Mouse (Mus musculus) left cerebral cortex, postnatal 25 days (tissue): Measurements from ENCODE around the gene Ubr4. TPM values are rescaled to one million over a fixed set of nuclear protein-coding genes. Genes with fewer than 3 reads are reported as not detected.

ENCODE experiments used
- DNase-seq, 2 experiments: peaks; one replicate each; pipeline ENCODE4 v3.0.0; 2022; ENCODE audit warnings: low spot score in 2 of 2, mixed read lengths in 1 of 2
- intact Hi-C: fragments of 180-260 bp; cut with DNase I; formaldehyde crosslinking; loops from one replicate; pipeline ENCODE4 v1.15.1; 2025
- total RNA-seq, 2 experiments: library from RNA; stranded (reverse); gene quantifications; 2 replicates each; pipeline ENCODE4 v1.2.3; 2021

The Ubr4 gene
- total RNA-seq, 2 experiments from 2014 or later: 172 to 174 TPM

DNA sequence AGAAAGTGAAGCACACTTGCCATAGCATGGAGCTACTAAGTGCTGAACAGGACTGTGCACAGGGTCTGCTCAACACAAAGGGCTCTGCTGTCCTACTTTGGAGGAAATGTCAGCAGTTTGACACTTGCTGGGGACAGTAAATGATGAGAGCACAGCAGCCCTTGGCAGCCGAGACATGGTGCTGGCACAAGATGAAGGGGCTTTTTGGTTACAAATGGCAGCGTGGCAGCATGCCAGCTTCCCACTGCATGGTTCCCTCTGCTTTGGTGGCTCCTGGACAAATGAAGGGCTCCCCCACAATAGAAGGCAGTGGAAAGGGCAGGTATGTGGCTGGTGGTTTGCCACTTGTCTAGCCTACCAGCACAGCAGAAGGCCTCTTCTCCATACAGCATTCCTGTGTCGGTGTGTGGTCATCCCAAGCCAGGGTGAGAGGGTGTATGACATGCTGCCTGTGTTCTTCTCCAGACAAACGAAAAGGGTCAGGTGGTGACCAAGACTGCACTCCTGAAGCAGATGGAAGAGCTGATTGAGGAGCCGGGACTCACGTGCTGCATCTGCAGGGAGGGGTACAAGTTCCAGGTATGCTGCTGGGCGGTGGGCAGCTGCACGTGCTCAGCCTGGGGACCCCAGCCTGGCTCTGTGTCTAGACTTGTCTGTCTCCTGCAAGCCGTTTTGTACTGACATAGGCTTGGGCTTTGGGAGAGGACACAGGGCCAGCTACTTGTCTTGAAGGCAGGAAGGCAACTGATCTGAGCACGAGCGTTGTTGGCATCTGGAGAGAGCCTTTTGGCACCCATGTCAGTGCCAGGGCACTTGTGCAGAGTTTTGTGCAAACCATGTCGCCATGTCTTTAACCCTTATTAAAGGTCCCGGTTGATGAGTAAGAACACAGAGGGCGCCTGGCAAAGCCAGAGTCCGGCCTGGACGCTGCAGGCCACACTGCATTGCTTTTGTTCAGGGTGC is 124.5 kb downstream of the Ubr4 start:
- DNase-seq: peak in 1 of 2 experiments; percentile 47
- intact Hi-C loops: no loop called here

DNA sequence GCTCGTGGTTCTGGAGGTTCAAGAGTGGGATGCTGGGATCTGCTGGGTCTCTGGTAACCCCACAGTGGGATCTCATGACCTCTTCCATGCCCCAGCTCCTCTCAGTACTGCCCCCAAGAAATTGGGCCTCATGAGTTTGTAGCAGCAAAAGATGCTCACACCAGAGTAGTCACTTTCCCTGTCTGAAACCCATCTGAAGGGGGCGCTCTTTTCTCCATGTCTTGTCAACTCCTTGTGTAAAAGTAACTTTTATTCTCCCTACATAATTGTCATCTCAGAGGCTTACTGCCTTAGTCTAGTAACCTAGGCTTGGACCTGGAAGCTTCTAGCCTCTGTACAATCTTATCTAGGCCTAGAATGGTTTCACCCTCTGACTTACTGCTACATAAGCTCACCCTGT is 125.6 kb downstream of the Ubr4 start:
- intact Hi-C loops: no loop called here
- no peak for DNase-seq

DNA sequence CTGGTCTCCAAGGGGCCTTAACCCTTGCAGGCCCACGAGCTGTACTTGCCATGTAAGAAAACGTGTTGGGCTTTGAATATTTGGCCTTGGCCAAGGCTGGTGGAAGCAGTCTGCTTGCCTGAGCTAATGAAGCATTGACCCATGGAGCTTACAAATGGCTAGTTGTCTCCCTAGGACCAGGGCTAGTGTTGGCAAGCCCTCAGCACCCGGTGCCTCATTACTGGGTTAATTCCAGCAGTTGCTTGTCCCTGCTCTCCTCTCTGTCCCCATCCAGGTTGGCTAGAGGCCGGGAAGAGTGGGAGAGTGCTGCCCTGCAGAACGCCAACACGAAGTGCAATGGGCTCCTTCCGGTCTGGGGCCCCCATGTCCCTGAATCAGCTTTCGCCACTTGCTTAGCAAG is 126.8 kb downstream of the Ubr4 start:
- intact Hi-C loops: no loop called here
- DNase-seq: peak in 1 of 2 experiments; percentile 24

DNA sequence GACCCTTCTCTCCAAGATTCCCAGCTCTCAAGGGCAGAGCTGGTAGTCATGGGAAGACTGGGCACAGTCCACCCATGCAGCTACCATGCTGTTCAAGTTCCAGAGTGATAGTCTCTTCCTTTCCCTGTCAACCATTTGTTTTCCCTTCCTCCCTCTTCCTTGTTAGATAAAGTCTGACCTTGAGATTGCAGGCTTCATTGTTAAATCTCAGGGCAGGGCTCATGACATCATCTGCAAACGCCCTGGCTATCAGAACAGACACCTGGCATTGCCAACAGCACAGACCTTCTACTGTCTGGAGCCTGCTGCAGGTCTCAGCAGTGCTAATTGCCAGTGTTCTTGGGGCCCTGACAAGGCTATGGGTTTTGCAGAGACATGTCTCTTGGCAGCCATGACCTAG is 129.0 kb downstream of the Ubr4 start:
- no peak for DNase-seq
- intact Hi-C loops: no loop called here

DNA sequence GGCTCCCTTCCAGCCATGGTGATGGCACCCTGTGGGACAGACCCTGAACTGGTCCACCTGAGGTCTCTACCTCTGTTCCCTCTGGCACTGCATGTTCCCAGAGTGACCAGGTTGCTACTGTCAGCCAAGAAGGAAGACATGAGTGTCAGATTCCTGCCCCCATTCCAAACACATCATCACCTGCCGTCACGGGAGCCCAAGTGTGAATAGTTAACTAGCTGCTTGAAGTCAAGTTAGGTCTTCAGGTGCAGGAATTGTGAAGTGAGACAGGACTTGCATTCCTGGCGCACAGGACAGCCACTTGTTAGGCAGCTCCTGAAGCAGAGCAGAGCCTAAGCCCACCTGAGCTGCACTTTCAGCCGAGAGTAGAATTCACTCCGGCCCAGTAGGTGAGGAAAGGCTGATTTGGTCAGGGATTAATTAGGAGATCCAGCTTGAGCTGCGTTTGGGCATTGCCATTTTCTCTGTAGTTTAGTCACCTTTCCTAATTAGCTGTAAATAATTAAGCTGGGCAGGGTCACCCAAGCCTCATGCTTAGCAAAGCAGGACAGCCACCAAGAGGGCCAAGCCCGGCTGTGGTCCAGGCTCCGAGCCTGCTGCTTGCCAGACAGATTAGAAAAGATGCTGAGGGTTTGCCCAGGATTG is 131.2 kb downstream of the Ubr4 start:
- peak in 1 of 2 experiments; percentile 30 for DNase-seq
- intact Hi-C loops: no loop called here

DNA sequence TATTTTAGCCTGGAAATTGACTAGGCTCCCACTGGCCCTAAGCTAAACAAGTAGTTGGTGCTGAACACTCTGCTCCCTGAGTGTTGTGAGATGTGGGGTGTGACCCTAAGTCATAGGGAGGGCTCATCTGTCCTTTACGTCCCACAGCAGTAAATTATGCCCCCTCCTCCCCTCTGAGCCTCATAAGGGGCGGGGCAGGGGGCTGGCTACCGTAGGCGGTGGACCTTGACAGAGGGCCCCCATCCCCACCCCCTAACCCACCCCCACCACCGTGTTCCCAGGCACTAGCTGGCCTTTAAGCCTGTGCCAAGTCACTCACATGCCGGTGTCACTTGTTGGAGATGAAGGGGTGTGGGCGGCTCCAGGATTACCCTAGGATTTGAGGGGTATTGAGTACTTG is 132.1 kb downstream of the Ubr4 start:
- intact Hi-C loops: no loop called here
- DNase-seq: no peak

DNA sequence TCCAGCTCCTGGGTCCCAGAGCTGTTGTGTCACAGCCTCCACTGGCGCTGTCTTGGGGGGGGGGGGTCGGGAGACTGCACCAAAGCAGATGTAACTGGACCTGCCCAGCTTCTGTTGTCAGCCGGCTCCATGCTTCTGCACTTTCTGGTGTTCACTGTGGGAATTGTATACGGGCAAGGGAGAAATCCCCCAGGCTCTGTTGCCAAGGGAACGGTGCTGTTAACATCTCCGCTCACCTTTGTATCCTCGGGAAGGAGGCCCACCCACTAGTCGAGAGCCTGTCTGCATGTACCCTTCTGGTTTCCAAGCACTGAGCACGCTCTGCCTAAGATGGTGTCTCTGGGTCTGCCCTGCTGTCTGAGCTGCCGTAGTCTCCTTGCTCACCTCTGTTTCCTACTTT is 134.7 kb downstream of the Ubr4 start:
- no peak for DNase-seq
- intact Hi-C loops: no loop called here

DNA sequence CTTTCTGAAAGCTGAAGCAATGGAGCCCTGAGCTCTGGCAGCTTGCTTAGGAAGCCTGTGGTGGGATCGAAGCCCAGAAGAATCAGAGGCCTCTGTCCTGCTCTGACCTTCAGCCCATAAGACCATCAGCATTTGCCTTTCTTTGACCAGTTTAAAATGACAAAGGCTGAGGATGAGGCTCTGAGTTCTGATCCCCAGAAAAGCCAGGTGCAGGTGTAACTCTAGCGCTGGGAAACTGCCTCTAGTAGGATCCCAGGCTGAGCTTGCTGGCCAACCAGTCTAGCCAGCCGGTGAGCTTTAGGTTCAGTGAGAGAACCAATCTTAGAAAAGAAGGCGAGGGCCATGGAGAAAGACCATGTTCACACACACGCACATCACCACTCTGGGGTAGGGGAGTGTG is 135.9 kb downstream of the Ubr4 start:
- DNase-seq: no peak
- intact Hi-C loops: no loop called here

DNA sequence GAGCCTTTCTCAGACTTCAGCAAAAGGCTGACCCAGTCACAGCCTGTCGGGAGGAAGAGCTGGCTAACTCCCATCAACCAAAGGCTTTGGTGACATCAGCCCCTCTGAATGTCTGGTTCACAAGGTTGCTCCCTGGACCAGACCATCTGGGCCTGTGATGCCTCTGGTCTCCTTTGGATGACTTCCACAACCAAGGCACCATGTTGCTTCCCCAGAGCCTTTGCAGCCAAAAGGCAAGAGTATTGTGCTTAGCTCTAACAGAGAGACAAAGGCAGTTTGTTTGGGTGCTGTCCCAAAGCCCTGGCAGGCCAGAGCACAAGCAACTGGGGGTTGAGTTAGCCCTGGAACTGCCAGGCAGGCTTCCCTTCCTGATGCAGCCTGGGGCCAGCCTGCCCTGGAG is 137.5 kb downstream of the Ubr4 start:
- intact Hi-C loops: loop anchor here (5.0 to 10.0 kb wide), 2 partner anchors 82 to 365 kb away; no protein-coding TSS in a partner anchor
- DNase-seq: peak; percentile 27 to 59

DNA sequence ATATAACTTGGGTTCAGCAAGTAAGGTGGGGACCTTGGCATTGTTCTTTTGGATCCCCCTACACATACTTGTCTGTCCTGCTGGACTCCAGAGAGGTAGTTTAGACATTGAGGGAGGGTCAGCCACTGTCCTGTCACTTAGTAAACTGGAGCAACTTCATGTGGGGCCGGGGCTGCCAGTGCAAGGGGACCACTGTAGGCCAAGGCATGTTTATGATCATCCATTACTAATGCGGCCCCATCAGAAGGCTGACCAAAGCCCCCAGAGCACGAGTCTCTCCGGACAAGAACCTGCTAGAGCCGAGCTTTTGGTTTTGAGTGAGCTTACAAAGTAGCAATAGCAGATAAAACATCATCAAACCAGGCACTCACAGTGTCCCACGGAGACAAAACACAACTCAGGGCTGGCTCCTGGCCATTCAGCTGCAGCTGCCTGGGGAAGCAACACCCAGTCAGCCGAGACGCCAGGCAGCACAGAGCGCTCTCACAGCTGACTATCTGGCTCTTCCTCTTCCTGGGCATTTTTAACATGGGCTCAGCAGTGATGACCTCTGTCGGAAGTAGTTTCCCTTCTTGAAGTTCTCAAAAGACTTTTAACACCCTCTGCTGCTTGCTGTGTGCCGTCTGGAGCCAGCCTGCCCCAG is 138.1 kb downstream of the Ubr4 start:
- intact Hi-C loops: loop anchor here (5.0 to 10.0 kb wide), 2 partner anchors 82 to 364 kb away; no protein-coding TSS in a partner anchor
- peak; percentile 58 to 69 for DNase-seq

DNA sequence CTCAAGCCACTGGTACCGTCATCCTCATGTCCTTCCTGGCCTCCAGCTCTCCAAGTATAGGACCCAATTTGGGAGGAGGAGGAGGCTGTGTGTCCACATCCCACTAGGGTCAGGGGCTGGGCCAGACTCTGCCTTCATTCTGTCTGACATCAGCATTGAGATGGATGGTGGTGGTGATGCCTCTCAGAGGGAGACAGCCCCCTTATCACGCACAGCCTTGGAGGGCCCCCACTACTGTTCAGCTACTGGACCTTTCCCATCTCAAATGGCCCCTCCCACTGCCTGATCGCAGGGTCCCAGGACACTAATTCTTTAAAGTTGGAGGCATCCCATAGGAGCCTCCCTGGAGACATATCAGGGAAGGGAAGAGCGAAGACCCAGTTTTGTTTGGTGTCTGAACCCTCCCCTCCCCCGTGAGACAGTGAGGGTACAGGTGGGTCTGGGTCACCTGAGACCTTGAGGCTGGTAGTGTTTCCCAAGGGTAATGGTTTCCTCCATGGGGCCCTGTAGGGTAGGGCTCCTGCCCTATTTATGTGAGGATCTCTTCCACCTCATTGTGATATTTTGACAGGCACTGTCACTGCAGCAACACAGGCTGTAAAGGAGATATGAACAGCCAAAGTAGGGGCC is 139.2 kb downstream of the Ubr4 start:
- DNase-seq: no peak
- intact Hi-C loops: loop anchor here (5.0 to 10.0 kb wide), 2 partner anchors 81 to 363 kb away; no protein-coding TSS in a partner anchor

DNA sequence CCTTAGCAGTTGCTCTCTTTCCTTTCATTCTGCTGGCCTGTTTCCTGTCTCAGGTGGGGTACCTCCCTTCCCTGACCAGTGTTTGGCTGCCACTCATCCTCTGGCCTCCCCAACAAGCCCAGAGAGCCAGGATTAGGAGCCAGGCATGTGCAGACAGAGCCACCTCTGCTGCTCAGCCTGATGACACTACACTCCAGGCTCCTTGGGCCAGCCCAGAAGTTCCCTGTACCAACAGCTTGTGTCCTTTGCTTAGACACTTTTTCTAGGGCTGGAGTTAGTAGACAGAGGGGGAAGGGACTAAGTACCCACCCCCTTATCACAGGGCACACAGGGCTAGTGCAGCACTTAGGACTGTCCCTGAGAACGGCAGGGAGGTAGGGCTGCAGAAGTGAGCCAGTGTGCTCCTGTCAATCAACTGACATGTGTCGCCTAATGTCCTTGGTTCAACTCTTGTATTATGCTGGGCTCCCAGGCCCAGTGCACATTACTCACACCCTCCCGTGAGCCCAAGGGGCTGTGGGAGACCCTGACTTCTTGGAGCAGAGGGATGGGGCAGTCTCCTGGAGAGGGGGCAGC is 139.9 kb downstream of the Ubr4 start:
- no peak for DNase-seq
- intact Hi-C loops: loop anchor here (5.0 to 10.0 kb wide), 2 partner anchors 80 to 362 kb away; no protein-coding TSS in a partner anchor

DNA sequence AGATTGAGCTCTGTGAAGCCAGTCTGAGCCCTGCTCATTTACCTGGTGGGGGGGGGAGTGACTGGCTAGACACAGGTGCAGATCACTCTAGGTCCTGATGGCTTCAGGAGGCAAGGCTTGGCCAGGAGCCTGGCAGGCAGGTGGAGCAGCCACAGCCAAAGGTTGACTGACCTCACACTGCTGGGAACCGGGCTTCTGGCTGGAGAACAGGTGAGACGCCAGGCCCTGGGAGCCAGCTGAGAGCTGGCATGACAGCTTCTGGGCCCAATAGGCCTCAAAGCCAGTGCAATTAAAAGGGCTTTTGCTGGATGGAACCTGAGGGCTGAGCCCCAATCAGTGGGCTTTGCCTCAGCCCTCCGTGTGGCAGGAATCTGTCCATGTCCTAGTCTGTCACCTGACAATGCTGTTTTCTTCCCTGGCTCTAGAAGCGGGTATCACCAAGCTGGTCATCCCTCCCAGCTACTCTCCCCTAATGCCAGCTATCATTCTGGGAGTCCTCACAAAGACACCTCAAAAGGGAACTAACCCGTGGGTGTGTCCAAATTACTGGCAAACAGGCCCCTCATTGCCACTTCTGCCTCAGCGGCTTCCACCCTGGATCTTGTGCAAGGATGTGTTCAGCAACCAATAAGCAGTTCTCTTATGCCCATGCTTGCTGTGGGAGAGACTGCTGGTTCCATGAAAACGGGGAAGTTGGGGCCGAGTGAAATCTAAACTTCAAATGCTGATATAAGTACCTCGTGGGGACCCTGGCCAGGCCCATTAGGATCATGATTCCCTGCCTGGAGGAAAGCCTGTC is 141.0 kb downstream of the Ubr4 start:
- DNase-seq: no peak
- intact Hi-C loops: loop anchor here (5.0 to 10.0 kb wide), 2 partner anchors 79 to 361 kb away; no protein-coding TSS in a partner anchor

DNA sequence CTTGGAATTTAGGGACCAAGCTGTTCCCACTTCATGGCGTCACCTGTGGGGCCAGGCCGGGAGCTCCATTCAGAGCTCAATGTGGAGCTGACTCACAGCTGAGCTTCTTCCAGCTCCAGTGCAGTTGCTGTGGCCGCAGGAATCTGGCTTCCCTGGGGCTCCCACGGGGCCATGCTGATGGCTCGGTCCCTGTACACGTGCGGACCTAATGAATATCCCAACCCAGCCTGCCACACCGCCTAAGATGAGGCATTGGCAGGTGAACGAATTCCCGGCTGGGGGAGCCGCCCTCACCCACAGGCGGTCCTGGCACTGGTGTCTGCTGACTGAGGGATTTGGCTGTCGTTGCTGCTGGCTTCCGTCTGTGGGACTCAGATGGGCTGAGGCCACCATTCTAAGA is 148.4 kb downstream of the Ubr4 start:
- intact Hi-C loops: no loop called here
- DNase-seq: peak in 1 of 2 experiments; percentile 43

DNA sequence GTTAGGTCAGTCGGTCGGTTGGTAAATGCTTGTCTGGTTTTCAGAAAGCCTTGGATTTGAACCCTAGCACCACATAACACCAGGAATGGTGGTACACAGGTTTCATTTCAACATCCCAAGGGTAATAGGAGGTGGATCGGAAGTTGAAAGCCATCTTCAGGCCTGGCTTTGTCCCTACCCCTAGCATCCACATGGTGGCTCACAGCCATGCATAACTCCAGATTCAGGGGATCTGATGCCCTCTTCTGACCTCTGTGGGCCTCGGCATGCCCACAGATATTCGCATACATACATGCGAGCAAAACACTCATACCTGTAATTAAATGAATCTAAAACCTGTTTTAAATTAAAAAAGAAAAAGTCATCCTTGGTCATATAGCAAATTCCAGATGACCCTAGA is 149.3 kb downstream of the Ubr4 start:
- intact Hi-C loops: no loop called here
- no peak for DNase-seq

DNA sequence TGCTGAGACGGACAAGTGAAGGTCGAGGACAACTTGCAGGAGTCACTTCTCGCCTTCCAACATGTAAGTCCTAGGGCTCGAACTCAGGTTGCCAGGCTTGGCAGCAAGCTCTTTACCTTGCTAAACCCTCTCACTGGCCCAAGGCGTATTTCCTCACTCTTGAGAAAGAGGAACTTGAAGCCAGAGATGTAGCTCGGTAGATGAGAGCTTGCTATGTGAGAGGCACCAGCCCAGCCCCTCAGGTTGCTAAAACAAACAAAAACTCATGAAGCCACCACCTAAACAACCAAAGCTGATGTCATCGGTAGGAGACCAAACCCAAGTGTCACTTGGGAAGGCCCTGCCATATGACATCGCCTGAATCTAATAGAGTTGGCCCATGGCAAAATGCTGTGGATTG is 151.5 kb downstream of the Ubr4 start:
- intact Hi-C loops: no loop called here
- DNase-seq: no peak

DNA sequence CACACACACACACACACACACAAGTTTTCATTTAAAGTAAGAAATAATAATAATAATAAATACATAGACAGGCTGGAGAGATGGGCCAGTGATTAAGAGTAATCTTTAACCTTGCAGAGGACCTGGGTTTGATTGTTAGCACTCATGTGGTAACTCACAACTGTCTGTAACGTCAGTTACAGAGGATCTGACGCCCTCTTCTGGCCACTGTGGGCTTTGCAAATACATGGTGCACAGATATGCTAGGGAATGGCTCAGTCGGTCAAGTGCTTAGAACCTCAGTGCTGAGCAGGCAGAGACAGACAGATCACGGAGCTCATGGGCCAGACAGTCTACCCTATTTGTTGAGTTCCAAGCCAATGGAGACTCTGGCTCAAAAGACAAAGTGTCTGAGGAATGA is 153.3 kb downstream of the Ubr4 start:
- DNase-seq: no peak
- intact Hi-C loops: no loop called here

DNA sequence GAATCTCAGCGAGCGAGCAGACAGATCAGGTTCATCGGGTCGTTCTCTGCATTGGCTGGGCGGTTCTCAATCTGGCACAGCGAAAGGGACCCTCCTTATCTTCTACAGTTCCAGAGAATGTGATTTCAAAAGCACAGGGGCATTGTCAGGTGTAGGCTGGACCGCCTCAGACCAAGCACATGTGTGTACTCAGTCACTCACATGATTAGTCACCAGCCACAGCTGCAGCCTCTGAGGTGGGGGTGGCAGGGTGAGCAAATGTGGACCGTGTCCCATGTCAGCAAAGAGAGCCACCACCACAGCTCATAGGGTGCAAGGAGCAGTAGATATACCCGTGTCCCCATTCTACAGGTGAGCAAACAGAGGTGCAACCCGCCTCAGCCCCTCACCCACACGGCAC is 154.3 kb downstream of the Ubr4 start:
- intact Hi-C loops: no loop called here
- DNase-seq: no peak

DNA sequence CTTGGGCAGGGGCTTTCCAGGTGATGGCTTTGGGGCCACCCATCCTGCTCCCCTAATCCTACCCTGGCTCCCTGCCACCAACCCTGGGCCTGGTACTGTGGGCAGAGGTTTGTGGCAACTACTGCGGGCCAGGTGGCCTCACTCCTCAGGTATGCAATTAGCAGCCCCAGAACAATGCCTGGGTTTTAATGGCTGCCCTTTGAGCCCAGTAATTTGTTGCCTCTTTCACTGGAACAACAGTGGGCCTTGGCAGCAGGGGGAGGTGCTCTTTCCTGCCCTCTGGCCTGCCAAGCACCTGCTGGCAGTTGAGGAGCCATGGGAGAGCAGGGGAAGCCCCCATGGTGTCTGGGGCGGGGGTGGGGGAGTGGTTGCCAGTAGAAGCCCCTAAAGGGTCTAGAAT is 156.7 kb downstream of the Ubr4 start:
- intact Hi-C loops: no loop called here
- DNase-seq: no peak
